Mouse (Mus musculus) heart, postnatal 0 days (tissue): ENCODE measurements around the gene Ccdc91.

ENCODE experiments used
- CTCF ChIP-seq: IDR thresholded peaks from 2 replicates; pipeline ENCODE4 v1.5.1; 2016; ENCODE audit warnings: antibody characterized with exemption, control low read depth, low read depth
- EP300 ChIP-seq: IDR thresholded peaks from 2 replicates; pipeline ENCODE4 v1.6.1; 2016; ENCODE audit warnings: antibody characterized with exemption, low read depth

- TF ChIP-seq CTCF (no peak), EP300 (no peak)
Measured at GRCm38 (mm10) chr6:147676214-147676613, 200.6 kb downstream of the Ccdc91 start.
